Mouse (Mus musculus): ENCODE data around the gene Cnot4. TPM values are rescaled to one million over a fixed set of nuclear protein-coding genes. Genes with fewer than 3 reads are reported as not detected.

Cnot4 gene
- total RNA-seq, 4 experiments from 2014 or later: 36.7 to 47.7 (median 39.9) TPM

- no peak for DNase-seq (ENCODE audit: low spot score in 2 of 2)
Observed at GRCm38 (mm10) chr6:35033341-35033740, 100.2 kb downstream of the Cnot4 start.

GRCm38 (mm10) chr6:35032704-35033103 is 100.8 kb downstream of the Cnot4 start:
- DNase-seq (ENCODE audit: low spot score in 2 of 2): no peak

GRCm38 (mm10) chr6:35030811-35031210 is 102.7 kb downstream of the Cnot4 start:
- DNase-seq (ENCODE audit: low spot score in 2 of 2): no peak

DNA sequence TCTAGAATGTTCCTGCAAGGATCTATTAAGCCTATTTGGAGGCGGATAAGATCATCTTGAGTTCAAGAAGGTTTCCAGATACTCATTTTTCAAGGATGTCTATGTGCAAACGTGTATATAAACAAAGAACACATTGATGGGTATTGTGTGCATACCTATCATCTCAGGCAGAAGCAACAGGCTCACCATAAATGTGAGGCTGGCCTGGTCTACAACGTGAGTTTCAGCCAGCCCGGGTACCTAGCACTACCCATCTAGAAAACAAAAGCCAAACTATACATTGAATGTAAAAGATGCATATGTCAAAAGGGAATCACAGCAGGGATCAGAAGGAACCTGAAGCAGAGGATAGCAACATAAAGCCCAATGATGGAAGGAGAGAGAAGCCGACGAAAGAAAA is 103.3 kb downstream of the Cnot4 start:
- no peak for DNase-seq (ENCODE audit: low spot score in 2 of 2)

GRCm38 (mm10) chr6:35028023-35028422 is 105.5 kb downstream of the Cnot4 start:
- DNase-seq (ENCODE audit: low spot score in 2 of 2): no peak

- DNase-seq (ENCODE audit: low spot score in 2 of 2): no peak
Observed at GRCm38 (mm10) chr6:35027257-35027656, 106.3 kb downstream of the Cnot4 start.

DNA sequence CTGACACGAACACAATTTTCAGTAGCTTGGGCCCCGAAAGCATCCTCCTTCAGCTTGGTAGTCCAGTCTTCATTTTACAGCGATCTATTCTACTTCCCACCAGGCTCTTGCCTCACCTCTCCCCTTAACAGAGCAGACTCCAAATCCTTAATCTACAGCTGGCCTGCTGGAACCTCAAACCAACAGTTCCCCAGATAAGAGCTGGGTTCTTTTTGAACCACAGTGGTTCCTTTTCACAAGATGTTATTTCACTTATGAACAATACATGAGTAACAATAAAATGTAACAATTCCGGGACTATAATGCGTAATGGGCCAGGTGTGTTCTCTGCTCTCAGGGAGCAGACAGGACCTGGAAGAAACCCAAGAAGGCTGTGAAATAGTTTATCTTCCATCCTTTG is 116.9 kb downstream of the Cnot4 start:
- no peak for DNase-seq (ENCODE audit: low spot score in 2 of 2)

- DNase-seq (ENCODE audit: low spot score in 2 of 2): no peak
Observed at GRCm38 (mm10) chr6:35011953-35012352, 121.6 kb downstream of the Cnot4 start.

- DNase-seq (ENCODE audit: low spot score in 2 of 2): no peak
Observed at GRCm38 (mm10) chr6:35010705-35011104, 122.8 kb downstream of the Cnot4 start.

- DNase-seq (ENCODE audit: low spot score in 2 of 2): peak; percentile 50 to 59
Observed at GRCm38 (mm10) chr6:35002261-35002669, 131.3 kb downstream of the Cnot4 start.

GRCm38 (mm10) chr6:34999101-34999500 is 134.4 kb downstream of the Cnot4 start:
- DNase-seq (ENCODE audit: low spot score in 2 of 2): peak in 1 of 2 experiments; percentile 25

- DNase-seq (ENCODE audit: low spot score in 2 of 2): no peak
Observed at GRCm38 (mm10) chr6:34996496-34996895, 137.0 kb downstream of the Cnot4 start.

GRCm38 (mm10) chr6:34995265-34995681 is 138.3 kb downstream of the Cnot4 start:
- peak; percentile 53 to 71 for DNase-seq (ENCODE audit: low spot score in 2 of 2)

DNA sequence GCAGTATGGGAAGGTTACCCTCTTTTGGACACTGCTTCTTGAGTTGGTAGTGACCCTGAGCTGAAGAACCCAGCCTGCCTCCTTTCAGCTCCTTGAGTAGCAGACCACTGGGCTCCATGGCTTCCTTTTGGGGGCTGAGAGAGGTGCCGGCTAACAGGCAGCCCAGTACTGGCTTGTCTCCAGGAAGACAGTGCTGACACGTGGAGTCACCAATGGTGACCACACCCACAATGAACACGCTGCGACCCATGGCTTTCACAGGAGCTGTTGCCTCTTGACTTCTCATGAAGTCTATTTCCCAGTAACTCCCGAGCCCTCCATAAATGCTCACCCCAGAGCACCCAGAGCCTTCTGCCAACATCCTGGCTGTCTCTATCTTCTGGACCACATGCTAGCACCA is 138.8 kb downstream of the Cnot4 start:
- DNase-seq (ENCODE audit: low spot score in 2 of 2): no peak

DNA sequence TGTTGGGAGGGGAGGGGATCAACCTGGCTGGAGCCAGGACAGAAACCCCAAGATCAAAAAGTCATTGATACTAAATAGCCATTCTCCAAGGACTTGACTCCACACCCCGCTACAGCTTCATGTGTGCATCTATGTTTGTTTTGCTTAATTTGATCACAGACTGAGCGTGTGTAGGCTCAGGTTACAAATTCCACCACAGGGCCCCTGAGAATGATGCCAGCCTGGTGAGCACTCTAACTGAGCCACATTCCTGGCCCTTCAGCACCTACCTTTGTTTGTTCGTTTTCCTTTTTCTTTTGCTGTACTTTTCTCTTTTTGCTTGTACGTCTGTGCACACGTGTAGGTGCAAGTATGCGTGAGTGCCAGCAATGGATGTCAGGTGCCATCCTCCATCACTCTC is 144.3 kb downstream of the Cnot4 start:
- DNase-seq (ENCODE audit: low spot score in 2 of 2): no peak

GRCm38 (mm10) chr6:34988081-34988761 is 145.3 kb downstream of the Cnot4 start, which contains the start of gene Slc23a4:
TSS of gene Slc23a4 (minus strand) at chr6:34988404.
- DNase-seq (ENCODE audit: low spot score in 2 of 2): no peak

GRCm38 (mm10) chr6:34987085-34987645 is 146.4 kb downstream of the Cnot4 start:
- DNase-seq (ENCODE audit: low spot score in 2 of 2): no peak

DNA sequence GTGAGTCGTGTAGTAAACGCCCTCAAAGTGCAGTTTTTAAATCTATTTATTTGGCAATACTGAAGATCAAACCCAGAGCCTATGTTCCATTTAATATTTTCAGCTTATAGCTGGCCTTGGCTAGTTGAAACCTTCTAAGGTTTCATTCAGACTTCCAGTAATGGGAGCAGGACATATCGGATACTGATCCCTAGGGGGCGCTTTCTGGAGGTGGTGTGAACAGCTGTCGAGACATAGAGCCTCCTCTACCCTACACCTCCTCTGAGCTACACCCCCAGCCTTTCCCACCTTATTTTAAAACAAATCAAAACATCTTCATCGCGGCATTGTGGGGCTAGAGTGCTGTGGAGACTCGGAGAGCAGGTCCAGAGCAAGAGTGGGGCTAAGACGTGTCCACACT is 152.9 kb downstream of the Cnot4 start:
- DNase-seq (ENCODE audit: low spot score in 2 of 2): no peak

- no peak for DNase-seq (ENCODE audit: low spot score in 2 of 2)
Observed at GRCm38 (mm10) chr6:34979291-34979690, 154.2 kb downstream of the Cnot4 start.
